Mouse (Mus musculus) gastrocnemius, postnatal 36 days (tissue): Measurements from ENCODE around the gene Nfu1. TPM values are rescaled to one million over a fixed set of nuclear protein-coding genes. Genes with fewer than 3 reads are reported as not detected.
A peak's percentile ranks its signal among the peaks of the same experiment; 100 is the strongest.
"Not testable (repeated sequence)": the region's sequence is repeated elsewhere in the genome, so short reads cannot be mapped to it uniquely, and the experiment has no call there.

Source experiments
- DNase-seq, 2 experiments: peaks; one replicate each; pipeline ENCODE4 v3.0.0; 2022
- intact Hi-C: fragments of 180-260 bp; cut with DNase I; formaldehyde crosslinking; loops from one replicate; pipeline ENCODE4 v1.15.1; 2025
- total RNA-seq, 2 experiments: library from RNA; stranded (reverse); gene quantifications; 2 replicates each; pipeline ENCODE4 v1.2.3; 2021

The Nfu1 gene
- total RNA-seq, 2 experiments from 2014 or later: 55.8 to 56.2 TPM

DNA sequence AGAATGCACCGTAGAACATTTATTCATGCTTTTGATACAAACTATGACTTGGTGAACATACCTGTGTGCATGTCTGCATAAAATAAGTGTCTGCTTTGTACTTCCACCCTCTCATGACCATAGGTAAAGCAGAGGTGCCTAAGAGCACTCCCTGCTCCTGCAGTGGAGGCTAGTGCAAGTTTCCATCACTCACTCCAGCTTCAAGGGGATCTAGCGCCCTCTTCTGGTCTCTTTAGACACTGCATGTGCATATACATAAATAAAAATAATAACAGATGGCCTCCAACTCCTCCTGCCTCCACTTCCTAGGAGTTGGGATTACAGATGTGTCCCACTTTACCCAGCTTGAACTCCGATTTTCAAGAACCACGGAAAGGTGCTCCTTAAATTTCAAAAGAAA lies 7.9 kb downstream of the Nfu1 start:
- intact Hi-C loops: no loop called here
- DNase-seq: no peak

- DNase-seq: no peak
- intact Hi-C loops: no loop called here
These were observed 9.8 kb downstream of the Nfu1 start for GRCm38 (mm10) chr6:87018874-87019273.

DNA sequence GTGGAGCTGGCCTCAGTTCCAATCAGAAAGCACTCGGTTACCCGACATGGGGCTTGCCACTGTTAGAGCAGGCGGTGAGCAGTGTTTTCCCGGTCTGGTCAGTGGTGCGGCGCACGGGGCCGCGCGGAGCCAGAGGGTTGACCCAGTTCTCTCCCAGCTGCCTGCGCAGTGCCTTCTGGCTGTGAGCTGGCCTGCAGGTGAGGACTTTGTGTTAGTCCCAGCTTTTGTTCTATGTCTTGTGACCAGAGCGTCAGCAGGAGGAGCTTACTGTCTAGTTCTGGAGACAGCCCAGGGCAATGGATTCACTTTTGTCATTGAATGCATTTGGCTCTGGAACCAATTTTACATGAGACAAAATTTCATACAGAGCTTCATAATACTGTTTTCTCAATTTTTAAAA lies 12.8 kb downstream of the Nfu1 start:
- DNase-seq: no peak

DNA sequence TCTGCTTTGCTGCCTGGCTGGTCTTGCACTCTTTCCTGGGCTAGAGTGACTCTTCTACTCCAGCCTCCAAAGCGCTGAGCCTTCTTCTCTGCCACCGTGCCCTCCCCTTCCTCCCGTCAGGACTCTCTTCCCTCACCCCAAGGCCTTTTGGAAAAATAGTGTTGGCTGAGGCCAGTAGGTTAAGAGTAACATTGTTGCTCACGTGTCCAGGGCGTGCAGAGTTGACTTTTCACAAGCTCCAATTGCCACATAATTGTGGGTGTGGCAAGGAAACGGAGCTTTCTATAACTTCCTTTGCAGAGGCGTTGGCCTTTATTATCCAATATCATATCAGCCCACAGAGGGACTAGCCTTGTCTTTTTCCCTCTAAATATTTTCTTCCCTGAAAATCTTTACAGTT lies 17.9 kb downstream of the Nfu1 start:
- no peak for DNase-seq
- intact Hi-C loops: no loop called here

More for the DNA sequence above, 12.8 kb downstream of the Nfu1 start:
- intact Hi-C loops: no loop called here

DNA sequence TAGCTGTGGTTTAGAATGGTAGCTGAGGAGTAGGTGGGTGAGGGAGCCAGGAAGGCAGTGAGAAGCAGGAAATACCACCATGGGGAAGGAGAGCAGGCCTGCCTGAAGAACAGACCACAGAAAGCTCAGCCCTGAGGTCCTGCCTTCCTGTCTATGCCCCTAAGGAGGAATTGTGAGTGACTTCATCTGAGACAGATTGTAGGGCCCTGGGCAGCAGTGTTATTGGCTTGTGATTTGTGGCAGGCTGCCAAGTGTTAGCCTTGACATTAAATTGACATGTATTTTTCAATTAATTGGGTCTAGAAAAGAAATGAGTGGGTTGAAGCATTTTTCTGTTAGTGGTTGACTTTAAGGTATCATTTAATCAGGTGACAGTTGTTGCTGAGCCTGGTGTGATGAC lies 19.8 kb downstream of the Nfu1 start:
- no peak for DNase-seq
- intact Hi-C loops: loop anchor here (1.0 kb wide), 1 partner anchor 19 kb away; no protein-coding TSS in a partner anchor

DNA sequence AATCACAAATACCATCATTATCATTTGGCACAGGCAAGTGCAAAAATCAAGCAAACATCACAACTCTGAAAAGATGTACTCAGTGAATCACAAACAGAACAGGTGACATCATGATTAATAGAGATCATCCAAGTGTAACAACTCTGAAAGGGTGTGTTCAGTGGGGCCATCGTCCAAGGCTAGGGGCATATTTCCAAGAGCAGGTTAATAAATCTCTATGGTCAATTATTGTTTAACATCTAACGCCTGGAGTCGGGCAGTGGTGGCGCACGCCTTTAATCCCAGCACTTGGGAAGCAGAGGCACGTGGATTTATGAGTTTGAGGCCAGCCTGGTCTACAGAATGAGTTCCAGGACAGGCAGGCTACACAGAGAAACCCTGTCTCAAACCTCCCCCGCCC lies 22.3 kb downstream of the Nfu1 start:
- intact Hi-C loops, DNase-seq: not testable (repeated sequence)

DNA sequence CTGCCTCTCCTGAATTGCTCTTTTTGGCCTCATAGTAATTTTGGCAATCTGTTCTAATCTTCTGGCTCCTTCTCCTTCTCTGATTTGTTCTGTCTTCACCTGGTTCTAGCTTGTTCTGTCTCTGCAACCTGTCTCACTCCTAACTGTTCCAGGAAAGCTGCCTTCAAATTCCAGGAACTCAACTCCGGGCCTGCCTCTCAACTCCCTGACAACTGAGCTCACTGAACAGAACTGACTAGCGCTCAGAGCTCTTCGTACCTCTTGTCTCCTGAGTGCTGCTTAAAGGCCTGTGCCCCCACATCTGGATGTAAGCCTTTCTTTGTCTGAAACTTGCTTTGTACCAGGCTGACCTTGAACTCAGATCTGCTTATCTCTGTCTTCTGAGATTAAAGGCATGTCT lies 23.4 kb downstream of the Nfu1 start:
- no peak for DNase-seq
- intact Hi-C loops: no loop called here

DNA sequence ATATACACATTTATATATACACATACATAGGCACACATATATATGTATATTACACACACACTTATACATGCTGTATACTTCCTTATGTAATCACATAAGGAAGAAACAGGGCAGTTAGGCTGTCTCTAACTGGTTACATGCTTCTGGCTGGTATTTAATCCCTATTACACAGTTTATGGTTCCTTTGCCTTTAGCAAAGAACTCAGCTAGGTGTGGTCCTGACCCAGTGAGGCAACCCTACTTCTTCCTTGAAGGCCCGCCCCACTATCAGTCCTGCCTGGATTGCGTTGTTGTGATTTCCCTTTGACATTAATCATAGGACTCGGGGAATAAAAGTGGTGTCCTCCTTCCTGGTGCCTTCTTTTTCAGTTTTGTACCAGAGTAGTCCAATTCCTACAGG lies 25.4 kb downstream of the Nfu1 start:
- DNase-seq: no peak
- intact Hi-C loops: no loop called here

DNA sequence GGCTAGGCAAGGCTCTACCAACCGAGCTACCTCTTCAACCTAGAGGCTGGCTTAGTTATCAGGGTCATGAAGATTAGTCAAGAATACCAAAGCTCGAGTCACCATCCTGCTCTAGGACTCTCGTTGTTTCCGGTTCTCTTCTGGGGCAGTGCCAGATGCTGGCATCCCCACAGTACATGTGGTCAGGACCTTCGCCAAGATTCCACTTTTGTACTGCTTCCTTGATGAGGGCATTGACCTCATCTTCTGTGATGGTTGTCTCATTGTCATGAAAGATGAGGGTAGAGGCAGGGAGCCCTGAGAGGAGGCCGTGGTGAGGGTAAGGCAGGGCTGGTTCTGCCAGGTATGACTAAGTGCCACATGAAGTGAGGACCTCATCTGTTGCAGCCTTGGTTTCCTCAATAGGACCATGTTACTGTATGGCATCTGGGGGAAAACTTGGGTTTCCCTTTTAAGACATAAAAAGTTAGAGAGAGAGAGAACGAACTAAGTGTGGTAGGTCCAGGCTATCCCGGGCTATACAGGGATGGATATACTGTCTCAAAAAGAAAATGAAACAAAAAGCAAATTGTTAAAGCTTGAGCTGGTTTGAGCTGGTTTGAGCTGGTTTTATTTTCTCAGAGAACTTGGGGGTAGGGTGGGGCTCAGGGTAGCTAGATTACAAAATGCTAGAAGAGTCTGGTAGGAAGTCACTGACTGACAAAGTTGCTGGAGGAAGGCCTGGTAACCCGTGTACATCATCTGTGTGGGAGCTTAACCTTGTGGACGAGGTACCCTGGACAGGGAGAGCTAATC lies 29.0 kb downstream of the Nfu1 start:
- intact Hi-C loops: no loop called here
- DNase-seq: no peak

DNA sequence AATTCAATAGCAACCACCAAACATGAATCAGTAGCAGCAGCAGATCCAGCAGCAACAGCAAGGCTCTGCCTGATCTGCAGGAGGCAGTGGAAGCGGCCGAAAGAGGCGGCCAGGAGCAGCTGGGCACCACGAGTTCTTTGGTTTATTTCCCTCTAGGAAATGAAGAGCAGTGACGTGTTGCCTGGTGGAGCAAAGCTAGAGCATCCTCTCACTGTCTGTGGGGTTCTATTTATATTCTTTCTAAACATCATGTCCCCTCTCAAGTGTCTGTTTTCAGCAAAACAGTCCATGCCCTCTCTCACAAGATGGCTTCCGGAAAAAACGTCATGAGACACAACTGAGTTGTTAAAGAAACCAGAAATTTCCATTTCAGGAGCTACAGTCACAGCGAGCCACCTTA lies 30.1 kb downstream of the Nfu1 start:
- intact Hi-C loops: no loop called here
- no peak for DNase-seq

GRCm38 (mm10) chr6:87040971-87041370 lies 31.9 kb downstream of the Nfu1 start:
- intact Hi-C loops: no loop called here
- no peak for DNase-seq

DNA sequence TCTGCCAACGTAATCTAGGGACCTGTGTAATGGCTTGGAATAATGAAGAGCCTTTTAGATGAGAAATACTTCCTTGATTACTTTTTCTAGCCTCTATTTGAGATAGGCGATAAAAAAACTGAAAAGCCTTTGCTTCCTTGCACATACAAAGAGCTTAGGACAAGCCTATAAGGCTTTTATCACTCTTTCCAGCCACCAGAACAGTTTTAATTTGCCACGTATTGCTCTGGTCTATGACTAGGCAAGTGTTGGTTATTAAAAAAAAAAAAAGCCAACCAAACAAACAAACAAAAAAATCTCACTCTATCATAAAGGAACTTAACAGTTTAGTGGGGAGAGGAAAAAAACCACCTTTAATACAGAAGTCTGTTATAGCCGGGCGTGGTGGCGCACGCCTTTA lies 32.4 kb downstream of the Nfu1 start:
- intact Hi-C loops: no loop called here

DNA sequence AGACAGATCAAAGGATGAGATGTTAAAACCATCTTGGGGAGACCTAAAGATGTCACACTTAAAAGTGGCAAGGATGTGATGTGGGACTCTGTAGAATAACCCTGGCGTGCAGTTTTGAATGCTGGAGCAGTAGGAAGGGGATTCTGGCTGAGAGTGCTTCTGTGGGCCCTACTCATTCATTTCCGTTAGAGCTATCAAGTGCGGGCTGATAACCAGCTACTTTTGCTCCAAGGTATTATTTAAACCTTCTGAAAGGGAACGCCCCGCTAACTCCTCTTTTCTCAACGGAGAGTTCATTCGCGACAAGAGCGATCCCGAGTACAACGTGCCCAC lies 32.9 kb downstream of the Nfu1 start:
- no peak for DNase-seq
- intact Hi-C loops: no loop called here

More for the DNA sequence above, 32.4 kb downstream of the Nfu1 start:
- DNase-seq: no peak

GRCm38 (mm10) chr6:87042337-87043130 lies 33.5 kb downstream of the Nfu1 start, which contains the start of gene Gfpt1:
Gfpt1 (plus strand) TSS chr6:87042846.
- peak; percentile 89 to 95 for DNase-seq
- intact Hi-C loops: no loop called here

GRCm38 (mm10) chr6:87043131-87043516 lies 34.1 kb downstream of the Nfu1 start:
- intact Hi-C loops: no loop called here
- DNase-seq: no peak

DNA sequence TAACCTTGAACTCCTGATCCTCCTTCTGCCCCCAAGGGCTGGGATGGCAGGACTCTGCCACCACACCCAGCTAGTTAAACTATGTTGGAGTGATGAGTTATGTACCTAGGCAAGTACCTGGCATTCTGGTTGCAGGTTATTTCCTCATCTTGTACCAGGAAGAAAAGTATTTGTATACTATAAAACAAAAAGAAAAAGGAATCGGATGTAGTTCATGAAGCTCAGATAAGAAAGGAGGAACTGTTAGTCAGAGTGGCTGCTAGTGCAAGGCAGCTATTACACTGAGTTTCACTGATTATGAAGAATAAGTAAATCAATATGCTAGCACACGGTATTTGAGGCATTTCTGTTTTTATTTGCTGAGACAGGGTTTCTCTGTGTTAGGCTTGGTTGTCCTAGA lies 35.9 kb downstream of the Nfu1 start:
- intact Hi-C loops: no loop called here
- no peak for DNase-seq

DNA sequence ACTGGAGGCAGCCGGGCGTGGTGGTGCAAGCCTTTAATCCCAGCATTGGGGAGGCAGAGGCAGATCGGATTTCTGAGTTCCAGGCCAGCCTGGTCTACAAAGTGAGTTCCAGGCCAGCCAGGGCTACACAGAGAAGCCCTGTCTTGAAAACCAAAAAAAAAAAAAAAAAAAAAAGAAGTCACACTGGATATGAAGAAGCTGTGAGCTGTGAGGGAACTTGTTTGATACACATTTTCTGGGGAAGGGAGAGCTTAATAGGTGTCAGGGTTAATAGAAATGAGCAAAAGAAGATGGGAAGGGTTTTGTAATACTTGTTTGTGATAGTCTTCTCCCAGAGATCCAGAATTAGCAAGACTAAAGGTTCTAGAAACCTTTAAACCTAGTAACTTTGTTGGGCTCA lies 36.5 kb downstream of the Nfu1 start:
- no peak for DNase-seq
- intact Hi-C loops: no loop called here

- not testable (repeated sequence) for DNase-seq
- intact Hi-C loops: loop anchor here (1.0 kb wide), 1 partner anchor 19 kb away; no protein-coding TSS in a partner anchor
These were observed 39.7 kb downstream of the Nfu1 start for GRCm38 (mm10) chr6:87048712-87049111.

DNA sequence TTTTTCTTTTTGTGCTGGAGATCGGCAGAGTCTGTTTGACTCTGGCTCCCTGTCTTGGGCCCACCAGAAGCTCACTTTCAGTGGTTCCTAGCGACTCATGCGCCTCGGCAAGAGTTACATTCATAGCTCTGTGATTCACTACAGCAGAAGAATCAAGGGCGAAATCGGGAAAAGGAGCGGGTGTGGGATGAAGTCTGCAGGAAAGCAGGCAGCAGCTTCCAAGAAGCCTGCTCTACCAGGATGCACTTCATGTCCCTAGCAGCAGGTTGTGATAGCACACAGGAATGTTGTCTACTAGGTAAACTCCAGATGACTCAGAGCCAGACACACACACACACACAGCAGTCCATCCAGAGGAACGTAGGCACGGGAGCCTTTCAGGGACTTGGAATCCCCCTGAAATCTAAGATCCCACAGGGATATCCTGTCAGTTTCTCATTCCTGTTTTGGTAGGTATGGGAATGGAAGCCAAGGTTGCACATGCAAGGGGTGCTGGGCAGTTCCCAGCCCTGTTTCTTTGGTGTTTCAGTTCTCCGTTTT lies 42.9 kb downstream of the Nfu1 start:
- intact Hi-C loops: no loop called here
- DNase-seq: no peak

- intact Hi-C loops: no loop called here
- no peak for DNase-seq
These were observed 45.2 kb downstream of the Nfu1 start for GRCm38 (mm10) chr6:87054193-87054592.

DNA sequence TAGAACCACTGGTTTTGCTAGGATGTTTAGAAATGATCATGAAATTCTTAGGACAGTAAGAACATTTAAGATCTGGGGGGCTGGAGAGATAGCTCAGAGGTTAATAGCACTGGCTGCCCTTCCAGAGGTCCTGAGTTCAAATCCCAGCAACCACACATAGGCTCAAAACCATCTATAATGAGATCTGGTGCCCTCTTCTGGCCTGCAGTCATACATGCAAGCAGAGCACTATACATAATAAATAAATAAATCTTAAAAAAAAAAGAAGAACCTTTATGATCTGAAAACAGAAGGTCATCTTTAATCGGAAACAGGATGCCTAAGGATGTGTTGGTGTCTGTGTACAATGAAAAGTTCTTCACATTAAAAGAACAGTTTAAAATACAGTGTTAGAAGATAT lies 50.7 kb downstream of the Nfu1 start:
- intact Hi-C loops: no loop called here
- no peak for DNase-seq

- intact Hi-C loops: no loop called here
- DNase-seq: no peak
These were observed 54.5 kb downstream of the Nfu1 start for GRCm38 (mm10) chr6:87063586-87063985.
